Mouse (Mus musculus) spleen, adult 2 months (tissue): ENCODE data around the gene Dpep1.

Experiments used
- CTCF ChIP-seq: fragments of 200-500 bp; IDR thresholded peaks from 2 replicates; pipeline ENCODE4 v1.5.1; 2011; ENCODE audit warnings: mild to moderate bottlenecking, inconsistent platforms; ENCODE audit not compliant: insufficient read depth, insufficient read length, insufficient replicate concordance; ENCODE audit errors: extremely low read depth
- POLR2A ChIP-seq: fragments of 200-500 bp; IDR thresholded peaks from 2 replicates; pipeline ENCODE4 v1.6.1; 2011; ENCODE audit warnings: low read depth, low read length, inconsistent platforms

DNA sequence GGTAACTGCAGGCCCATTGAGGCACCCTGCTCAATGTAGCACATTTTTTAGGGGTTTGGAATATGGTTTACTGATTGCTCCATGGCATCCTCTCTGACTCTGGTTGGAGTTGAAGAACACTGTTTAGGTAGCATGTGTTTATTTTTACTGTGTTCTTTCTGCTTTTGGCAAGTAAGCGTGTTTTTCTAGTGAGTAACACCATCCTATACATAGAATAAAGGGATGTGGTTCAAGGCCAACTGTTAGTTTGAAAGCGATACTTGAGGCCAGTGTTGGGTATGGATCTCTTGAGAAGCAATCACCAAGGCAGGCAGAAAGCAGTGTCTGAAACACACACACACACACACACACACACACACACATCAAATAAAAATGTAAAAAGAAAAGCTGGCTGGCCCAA, 2.0 kb downstream of the Dpep1 start:
- TF ChIP-seq CTCF = no peak
- TF ChIP-seq POLR2A = no peak
